Mouse (Mus musculus): ENCODE data around the gene Afmid. TPM values are rescaled to one million over a fixed set of nuclear protein-coding genes. Genes with fewer than 3 reads are reported as not detected.

Afmid gene
- polyA plus RNA-seq, 1 experiment, result 17.7 TPM

GRCm38 (mm10) chr11:117826916-117827315 lies 1.2 kb downstream of the Afmid start:
- Histone ChIP-seq H3K36me3 (ENCODE audit: control insufficient read depth, insufficient read depth, low read length) (no peaks in the 10 kb centered on the region), H3K27me3 (ENCODE audit: control insufficient read depth, insufficient read depth, low read length) (no peaks in the 10 kb centered on the region), H3K27ac (ENCODE audit: control insufficient read depth, insufficient read depth, low read length) (peak overlapping the region; percentile 90), H3K4me1 (replicated peaks; ENCODE audit: control insufficient read depth, insufficient read depth, low read length) (peaks cover 60% of the 10 kb centered on the region), H3K4me3 (ENCODE audit: control insufficient read depth, insufficient read depth, low read length) (no peak overlapping the region)
- TF ChIP-seq POLR2A (IDR thresholded peaks at IDR 0.05; ENCODE audit: control insufficient read depth, extremely low read depth, insufficient read depth, low read length, poor library complexity), result no peak
- no peak for TF ChIP-seq CTCF (IDR thresholded peaks at IDR 0.05; ENCODE audit: borderline replicate concordance, control insufficient read depth, extremely low read depth, insufficient read depth, low read length, poor library complexity)
- 36% methylated on average over 8 of the region's 8 CpGs for WGBS
- DNase-seq, result peak; percentile 27

- TF ChIP-seq CTCF (IDR thresholded peaks at IDR 0.05; ENCODE audit: borderline replicate concordance, control insufficient read depth, extremely low read depth, insufficient read depth, low read length, poor library complexity) (no peak), POLR2A (IDR thresholded peaks at IDR 0.05; ENCODE audit: control insufficient read depth, extremely low read depth, insufficient read depth, low read length, poor library complexity) (no peak)
- Histone ChIP-seq H3K27ac (ENCODE audit: control insufficient read depth, insufficient read depth, low read length) (peak overlapping the region; percentile 90), H3K4me1 (replicated peaks; ENCODE audit: control insufficient read depth, insufficient read depth, low read length) (peaks cover 60% of the 10 kb centered on the region), H3K27me3 (ENCODE audit: control insufficient read depth, insufficient read depth, low read length) (no peaks in the 10 kb centered on the region), H3K4me3 (ENCODE audit: control insufficient read depth, insufficient read depth, low read length) (no peak overlapping the region; the same call in 1 of the 2 replicates), H3K36me3 (ENCODE audit: control insufficient read depth, insufficient read depth, low read length) (no peaks in the 10 kb centered on the region)
- peak; percentile 36 for DNase-seq
- WGBS, result 28% methylated on average over 3 of the region's 3 CpGs
Observed at GRCm38 (mm10) chr11:117827386-117827785, 1.7 kb downstream of the Afmid start.

GRCm38 (mm10) chr11:117828149-117828887 lies 2.6 kb downstream of the Afmid start:
- peak overlapping the region; percentile 90 for H3K27ac ChIP-seq (ENCODE audit: control insufficient read depth, insufficient read depth, low read length)
- no peaks in the 10 kb centered on the region for H3K36me3 ChIP-seq (ENCODE audit: control insufficient read depth, insufficient read depth, low read length)
- no peak for TF ChIP-seq POLR2A (IDR thresholded peaks at IDR 0.05; ENCODE audit: control insufficient read depth, extremely low read depth, insufficient read depth, low read length, poor library complexity)
- no peak for TF ChIP-seq CTCF (IDR thresholded peaks at IDR 0.05; ENCODE audit: borderline replicate concordance, control insufficient read depth, extremely low read depth, insufficient read depth, low read length, poor library complexity)
- peaks cover 64% of the 10 kb centered on the region for H3K4me1 ChIP-seq (replicated peaks; ENCODE audit: control insufficient read depth, insufficient read depth, low read length)
- peak; percentile 49 for DNase-seq
- H3K27me3 ChIP-seq (ENCODE audit: control insufficient read depth, insufficient read depth, low read length), result no peaks in the 10 kb centered on the region
- peak overlapping the region; percentile 8; the same call in 1 of the 2 replicates for H3K4me3 ChIP-seq (ENCODE audit: control insufficient read depth, insufficient read depth, low read length)
- 19% methylated on average over 18 of the region's 18 CpGs for WGBS

GRCm38 (mm10) chr11:117828888-117829604 lies 3.3 kb downstream of the Afmid start:
- no peak for DNase-seq
- no peaks in the 10 kb centered on the region for H3K36me3 ChIP-seq (ENCODE audit: control insufficient read depth, insufficient read depth, low read length)
- no peak for TF ChIP-seq CTCF (IDR thresholded peaks at IDR 0.05; ENCODE audit: borderline replicate concordance, control insufficient read depth, extremely low read depth, insufficient read depth, low read length, poor library complexity)
- H3K4me1 ChIP-seq (replicated peaks; ENCODE audit: control insufficient read depth, insufficient read depth, low read length), result peaks cover 62% of the 10 kb centered on the region
- no peaks in the 10 kb centered on the region for H3K27me3 ChIP-seq (ENCODE audit: control insufficient read depth, insufficient read depth, low read length)
- H3K4me3 ChIP-seq (ENCODE audit: control insufficient read depth, insufficient read depth, low read length), result no peak overlapping the region
- 80% methylated on average over 9 of the region's 9 CpGs for WGBS
- H3K27ac ChIP-seq (ENCODE audit: control insufficient read depth, insufficient read depth, low read length), result peak overlapping the region; percentile 90

- H3K36me3 ChIP-seq (ENCODE audit: control insufficient read depth, insufficient read depth, low read length), result no peaks in the 10 kb centered on the region
- WGBS, result 89% methylated on average over 2 of the region's 2 CpGs
- H3K4me1 ChIP-seq (replicated peaks; ENCODE audit: control insufficient read depth, insufficient read depth, low read length), result peaks cover 56% of the 10 kb centered on the region
- DNase-seq, result no peak
- H3K4me3 ChIP-seq (ENCODE audit: control insufficient read depth, insufficient read depth, low read length), result no peak overlapping the region
- TF ChIP-seq CTCF (IDR thresholded peaks at IDR 0.05; ENCODE audit: borderline replicate concordance, control insufficient read depth, extremely low read depth, insufficient read depth, low read length, poor library complexity) (no peak), POLR2A (IDR thresholded peaks at IDR 0.05; ENCODE audit: control insufficient read depth, extremely low read depth, insufficient read depth, low read length, poor library complexity) (no peak)
- no peaks in the 10 kb centered on the region for H3K27me3 ChIP-seq (ENCODE audit: control insufficient read depth, insufficient read depth, low read length)
- no peak overlapping the region for H3K27ac ChIP-seq (ENCODE audit: control insufficient read depth, insufficient read depth, low read length)
Observed at GRCm38 (mm10) chr11:117829671-117830215, 4.0 kb downstream of the Afmid start.

GRCm38 (mm10) chr11:117830401-117830800 lies 4.7 kb downstream of the Afmid start:
- TF ChIP-seq POLR2A (IDR thresholded peaks at IDR 0.05; ENCODE audit: control insufficient read depth, extremely low read depth, insufficient read depth, low read length, poor library complexity) (no peak), CTCF (IDR thresholded peaks at IDR 0.05; ENCODE audit: borderline replicate concordance, control insufficient read depth, extremely low read depth, insufficient read depth, low read length, poor library complexity) (no peak)
- H3K27me3 ChIP-seq (ENCODE audit: control insufficient read depth, insufficient read depth, low read length), result no peaks in the 10 kb centered on the region
- no peak overlapping the region for H3K4me3 ChIP-seq (ENCODE audit: control insufficient read depth, insufficient read depth, low read length)
- WGBS, result 92% methylated on average over 9 of the region's 9 CpGs
- H3K36me3 ChIP-seq (ENCODE audit: control insufficient read depth, insufficient read depth, low read length), result no peaks in the 10 kb centered on the region
- no peak overlapping the region for H3K27ac ChIP-seq (ENCODE audit: control insufficient read depth, insufficient read depth, low read length)
- DNase-seq, result no peak
- H3K4me1 ChIP-seq (replicated peaks; ENCODE audit: control insufficient read depth, insufficient read depth, low read length), result peaks cover 50% of the 10 kb centered on the region
